Mouse (Mus musculus) spleen, adult 18-20 months (tissue): Measurements from ENCODE around the gene Rhobtb1.

Experiments used
- DNase-seq, 2 experiments: peaks; one replicate each; pipeline ENCODE4 v3.0.0; 2022; ENCODE audit warnings: mixed read lengths in 2 of 2

The Rhobtb1 gene

DNA sequence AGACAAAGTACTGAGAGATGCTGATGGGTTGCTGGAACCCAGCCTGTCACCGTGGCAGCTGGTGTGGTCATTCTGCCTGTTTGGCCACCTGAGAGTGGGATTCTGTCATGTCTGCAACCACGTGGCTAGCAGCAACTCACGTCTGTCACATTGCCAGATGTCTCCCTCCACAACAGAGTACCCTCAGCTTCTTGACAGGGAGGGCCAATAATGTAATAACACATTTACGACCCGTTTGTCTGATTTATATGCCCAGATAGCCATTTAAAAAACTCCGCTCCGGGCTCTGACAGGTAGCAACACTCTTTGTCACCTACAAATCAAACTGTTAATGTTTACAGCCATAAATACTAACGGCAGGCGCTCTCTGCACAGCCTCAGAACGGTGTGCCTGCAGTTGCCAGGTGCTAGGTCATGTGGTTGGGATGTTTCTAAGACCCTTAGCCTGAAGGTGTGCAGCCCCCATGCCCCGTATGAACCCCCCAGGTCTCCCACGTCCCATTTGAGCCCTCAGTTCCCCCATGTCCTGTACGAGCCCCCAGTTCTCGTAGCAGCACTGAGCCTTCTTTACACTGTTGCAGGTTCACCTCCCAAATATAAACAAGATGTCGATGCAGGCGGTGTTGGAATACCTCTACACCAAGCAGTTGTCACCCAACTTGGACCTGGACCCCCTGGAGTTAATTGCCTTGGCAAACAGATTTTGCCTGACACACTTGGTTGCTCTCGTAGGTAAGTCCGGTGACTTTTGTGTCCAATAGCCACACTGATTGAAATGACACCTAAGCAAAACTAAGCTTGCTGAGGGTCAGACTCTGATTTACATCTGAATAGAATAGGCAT is 127.8 kb downstream of the Rhobtb1 start:
- no peak for DNase-seq

DNA sequence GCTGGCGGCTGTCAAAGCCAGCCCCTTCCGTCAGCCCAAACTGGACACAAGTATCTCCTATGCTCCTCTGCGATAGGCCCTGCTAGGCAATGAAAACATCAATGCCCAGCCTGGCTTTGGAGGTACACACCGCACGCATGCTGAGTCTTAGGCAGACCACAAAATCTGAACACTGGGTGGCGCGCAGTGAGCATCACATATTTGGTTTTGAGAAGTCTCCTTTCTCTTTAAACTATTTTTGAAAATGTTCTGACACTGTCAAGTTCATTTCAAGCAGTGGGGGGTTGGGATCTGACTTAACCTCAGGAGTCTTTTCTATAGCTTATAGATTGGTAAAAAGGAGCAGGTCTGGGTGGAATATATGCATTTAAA is 128.4 kb downstream of the Rhobtb1 start:
- no peak for DNase-seq

DNA sequence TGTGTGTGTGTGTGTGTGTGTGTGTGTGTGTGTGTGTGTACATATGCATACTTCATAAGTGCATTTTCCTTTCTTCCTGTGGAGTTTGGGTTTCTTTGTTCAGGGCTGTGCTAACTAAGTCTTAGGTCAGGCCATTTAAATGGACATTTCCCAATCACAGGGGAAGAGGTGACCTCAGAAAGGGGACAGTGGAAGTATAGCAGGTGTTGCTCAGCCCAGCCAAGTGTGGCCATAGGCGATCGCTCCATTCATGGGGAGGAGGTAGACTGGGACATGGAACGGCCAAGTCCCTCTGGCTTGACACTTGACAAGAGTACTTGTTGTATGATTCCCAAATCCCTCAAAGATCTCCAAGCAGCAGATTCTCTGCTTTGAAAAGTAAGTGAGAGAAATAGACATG is 135.7 kb downstream of the Rhobtb1 start:
- no peak for DNase-seq

- no peak for DNase-seq
These were observed 136.9 kb downstream of the Rhobtb1 start for GRCm38 (mm10) chr10:69288086-69288485.

GRCm38 (mm10) chr10:69288720-69289119 is 137.5 kb downstream of the Rhobtb1 start:
- DNase-seq: no peak

- no peak for DNase-seq
These were observed 139.5 kb downstream of the Rhobtb1 start for GRCm38 (mm10) chr10:69290736-69291135.

GRCm38 (mm10) chr10:69295919-69296318 is 144.7 kb downstream of the Rhobtb1 start:
- no peak for DNase-seq

DNA sequence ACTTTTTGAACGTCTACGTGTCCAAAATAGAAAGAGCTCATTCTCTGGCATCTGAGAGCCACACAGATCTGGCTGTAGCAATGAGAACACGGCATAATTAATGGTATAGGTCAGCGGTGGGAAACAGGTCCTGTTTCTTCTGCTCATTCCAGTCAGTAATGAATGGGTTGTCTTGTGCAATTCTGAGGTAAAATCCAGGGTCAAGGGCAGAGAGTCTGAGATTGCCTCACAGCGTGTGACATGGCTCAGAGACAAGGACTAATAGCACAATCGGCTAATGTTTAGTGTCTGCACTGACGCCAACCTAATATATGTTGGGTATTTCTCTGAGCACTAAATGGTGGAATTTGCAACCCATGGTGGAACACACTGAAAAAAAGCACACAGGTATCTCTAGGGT is 148.8 kb downstream of the Rhobtb1 start:
- no peak for DNase-seq

- no peak for DNase-seq
These were observed 151.4 kb downstream of the Rhobtb1 start for GRCm38 (mm10) chr10:69302667-69303066.

DNA sequence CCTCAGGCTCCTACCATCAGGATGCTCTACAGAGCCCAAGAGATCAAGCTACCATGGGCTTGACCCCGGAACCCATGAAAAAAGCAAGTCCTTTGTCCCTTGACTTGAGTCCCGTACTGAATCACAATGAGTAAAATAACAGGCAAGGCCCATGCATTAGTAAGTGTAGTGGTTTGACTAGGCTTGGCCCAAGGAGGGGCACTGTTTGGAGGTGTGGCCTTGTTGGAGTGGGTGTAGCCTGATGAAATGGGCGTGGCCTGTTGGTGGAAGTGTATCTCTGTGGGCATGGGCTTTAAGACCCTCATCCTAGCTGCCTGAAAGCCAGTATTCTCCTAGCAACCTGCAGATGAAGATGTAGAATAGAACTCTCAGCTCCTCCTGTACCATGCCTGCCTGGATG is 153.6 kb downstream of the Rhobtb1 start:
- DNase-seq: no peak

GRCm38 (mm10) chr10:69305600-69305999 is 154.4 kb downstream of the Rhobtb1 start:
- DNase-seq: no peak

DNA sequence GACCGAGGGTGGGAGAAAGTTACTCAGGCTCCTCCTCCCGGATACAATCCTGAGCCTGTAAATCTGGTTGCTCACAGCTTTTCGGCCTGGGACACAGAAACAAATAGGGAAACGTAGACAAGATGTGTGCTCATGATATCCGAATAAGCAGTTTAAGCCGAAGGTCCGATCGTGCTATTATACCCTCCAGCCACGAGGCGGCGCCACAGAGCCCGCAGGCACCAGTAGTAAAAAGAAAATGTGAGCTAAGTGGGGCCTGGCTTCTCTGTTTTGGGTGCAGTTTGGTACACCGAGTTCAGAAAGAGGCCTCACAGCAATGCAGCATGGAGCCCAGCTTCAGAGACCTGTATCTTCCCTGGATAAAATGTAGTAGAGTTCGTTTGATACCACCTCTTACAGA is 155.0 kb downstream of the Rhobtb1 start:
- DNase-seq: peak; percentile 13 to 54

- peak; percentile 12 to 48 for DNase-seq
These were observed 155.8 kb downstream of the Rhobtb1 start for GRCm38 (mm10) chr10:69307067-69307466.

GRCm38 (mm10) chr10:69309109-69309508 is 157.9 kb downstream of the Rhobtb1 start:
- DNase-seq: no peak

GRCm38 (mm10) chr10:69311867-69312266 is 160.6 kb downstream of the Rhobtb1 start:
- no peak for DNase-seq

DNA sequence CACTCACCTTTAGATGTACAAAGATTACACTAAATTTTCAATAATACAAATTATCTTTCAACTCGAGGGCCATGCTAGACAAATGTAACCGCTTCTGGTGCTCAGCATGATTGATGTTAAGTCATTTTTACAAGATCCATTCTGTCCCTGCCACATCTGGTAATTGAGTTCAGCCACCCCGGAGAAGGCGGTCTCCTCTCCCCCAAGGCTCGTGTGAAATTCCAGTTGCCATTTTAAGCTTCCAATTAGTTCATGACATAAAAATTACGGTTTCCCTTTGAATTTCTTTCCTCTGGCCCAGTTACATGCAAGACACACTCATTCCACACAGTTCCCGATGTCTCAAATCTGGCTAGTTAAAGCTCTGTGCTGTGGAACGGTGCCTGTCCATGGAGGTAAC is 162.7 kb downstream of the Rhobtb1 start:
- DNase-seq: no peak

DNA sequence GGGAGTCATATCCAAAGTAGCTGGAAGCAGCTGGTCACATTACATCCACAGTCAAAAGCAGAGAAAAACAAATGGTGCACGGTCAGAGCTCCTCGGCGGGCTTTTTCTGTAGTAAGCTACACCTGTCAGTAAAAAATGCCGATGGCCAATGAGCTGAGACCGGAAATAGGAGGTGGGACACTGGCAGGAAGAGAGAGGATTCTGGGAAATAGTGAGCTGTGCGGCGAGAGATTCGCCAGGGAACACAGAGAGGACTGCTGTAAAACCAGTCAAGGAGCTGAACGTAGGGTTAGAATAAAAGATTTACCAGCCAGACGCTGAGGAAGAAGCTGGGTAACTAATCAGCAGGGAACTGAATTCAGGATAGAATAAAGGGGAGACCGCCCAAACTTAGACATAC is 167.3 kb downstream of the Rhobtb1 start:
- no peak for DNase-seq

- peak; percentile 46 to 68 for DNase-seq
These were observed 169.7 kb downstream of the Rhobtb1 start for GRCm38 (mm10) chr10:69320667-69321518.

- no peak for DNase-seq
These were observed 170.3 kb downstream of the Rhobtb1 start for GRCm38 (mm10) chr10:69321519-69322035.

- DNase-seq: no peak
These were observed 172.8 kb downstream of the Rhobtb1 start for GRCm38 (mm10) chr10:69323986-69324385.

- no peak for DNase-seq
These were observed 173.6 kb downstream of the Rhobtb1 start for GRCm38 (mm10) chr10:69324816-69325215.

- DNase-seq: no peak
These were observed 175.2 kb downstream of the Rhobtb1 start for GRCm38 (mm10) chr10:69326433-69326832.

DNA sequence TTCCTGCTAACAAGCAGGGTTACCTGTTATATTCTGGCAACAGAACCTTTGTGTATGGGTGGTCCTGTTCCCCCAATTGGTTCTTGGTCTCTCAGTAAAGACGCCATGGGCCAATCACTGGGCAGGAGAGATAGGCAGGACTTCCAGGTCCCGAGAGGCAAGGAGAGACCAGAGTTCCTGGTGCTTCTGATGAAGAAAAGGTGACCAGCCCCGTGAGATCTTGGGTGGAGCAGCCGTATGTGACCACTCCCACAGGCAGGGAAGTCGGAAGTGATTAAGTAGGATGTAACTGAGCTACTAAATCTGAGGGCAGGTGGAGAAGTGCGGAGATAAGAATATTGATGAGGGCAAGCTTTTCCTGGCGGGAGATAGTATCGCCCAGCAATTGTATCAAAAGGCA is 176.1 kb downstream of the Rhobtb1 start:
- DNase-seq: no peak
